Mouse (Mus musculus) frontal cortex, postnatal 14 days (tissue): ENCODE results near the gene Specc1.
A peak's percentile ranks its signal among the peaks of the same experiment; 100 is the strongest.

ENCODE experiments used
- DNase-seq, 2 experiments: peaks; one replicate each; pipeline ENCODE4 v3.0.0; 2022; ENCODE audit warnings: low spot score in 2 of 2

Gene Specc1

DNA sequence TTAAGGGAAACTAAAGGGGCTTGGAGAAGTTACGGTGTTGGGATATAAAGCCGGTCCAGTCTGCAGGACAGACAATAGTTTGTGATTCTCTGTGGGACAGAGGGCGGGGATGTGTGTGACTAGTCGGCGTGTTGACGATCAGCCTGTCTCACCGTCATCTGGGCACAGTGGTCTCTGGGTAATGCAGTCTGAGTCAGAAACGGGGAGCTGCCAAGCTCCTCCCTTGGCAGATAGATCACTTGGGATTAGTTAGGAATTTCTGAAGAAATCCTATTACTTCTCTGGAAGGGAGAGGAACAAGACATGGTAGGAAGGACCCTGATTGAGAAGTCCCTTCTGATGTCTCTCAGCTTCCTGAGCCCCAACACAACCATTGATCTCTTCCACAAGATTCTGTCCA is 287.3 kb downstream of the Specc1 start:
- no peak for DNase-seq

DNA sequence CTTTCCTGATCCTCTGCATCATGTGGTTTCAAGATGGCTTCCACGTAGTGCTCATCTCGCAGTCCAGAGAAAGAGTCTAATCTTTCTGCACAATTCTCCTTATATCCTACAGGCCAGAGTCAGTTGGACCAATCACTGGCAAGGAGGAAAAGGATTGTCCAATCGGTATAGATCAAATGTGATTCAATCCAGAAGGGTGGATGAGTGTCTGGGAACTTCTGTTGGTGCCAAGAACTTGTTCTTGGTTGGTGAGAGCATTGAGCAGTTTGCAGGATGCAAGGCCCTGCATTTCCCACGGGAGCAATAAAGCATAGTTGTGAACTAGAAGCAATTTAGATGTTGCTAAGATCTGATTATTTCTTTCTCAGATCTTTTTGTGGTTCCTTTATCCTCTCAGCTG is 287.9 kb downstream of the Specc1 start:
- DNase-seq = no peak

DNA sequence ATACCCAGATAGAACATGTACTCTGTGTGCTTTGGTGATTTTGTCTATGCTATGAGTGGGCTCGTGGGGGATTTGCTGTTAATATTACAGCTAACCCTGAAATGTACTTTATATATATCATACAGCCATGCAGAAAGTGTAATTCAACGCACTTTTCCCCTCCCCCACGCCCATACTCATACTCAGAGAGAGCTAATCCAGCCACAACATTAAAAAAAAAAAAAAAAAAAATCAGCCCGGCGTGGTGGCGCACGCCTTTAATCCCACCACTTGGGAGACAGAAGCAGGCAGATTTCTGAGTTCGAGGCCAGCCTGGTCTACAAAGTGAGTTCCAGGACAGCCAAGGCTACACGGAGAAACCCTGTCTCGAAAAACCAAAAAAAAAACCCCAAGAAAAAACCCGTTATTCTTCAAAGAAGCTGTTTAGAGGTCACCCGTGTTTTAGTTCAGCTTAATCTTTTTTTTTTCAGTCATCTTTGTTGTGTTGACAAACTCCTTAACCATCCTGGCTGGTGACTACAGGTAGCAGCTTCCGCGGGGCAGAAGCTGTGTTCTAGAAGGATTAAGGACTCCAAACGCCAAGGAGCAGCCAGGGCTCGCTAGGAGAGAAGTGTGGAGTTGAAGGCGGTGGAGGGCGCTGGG is 291.3 kb downstream of the Specc1 start:
- DNase-seq = no peak

DNA sequence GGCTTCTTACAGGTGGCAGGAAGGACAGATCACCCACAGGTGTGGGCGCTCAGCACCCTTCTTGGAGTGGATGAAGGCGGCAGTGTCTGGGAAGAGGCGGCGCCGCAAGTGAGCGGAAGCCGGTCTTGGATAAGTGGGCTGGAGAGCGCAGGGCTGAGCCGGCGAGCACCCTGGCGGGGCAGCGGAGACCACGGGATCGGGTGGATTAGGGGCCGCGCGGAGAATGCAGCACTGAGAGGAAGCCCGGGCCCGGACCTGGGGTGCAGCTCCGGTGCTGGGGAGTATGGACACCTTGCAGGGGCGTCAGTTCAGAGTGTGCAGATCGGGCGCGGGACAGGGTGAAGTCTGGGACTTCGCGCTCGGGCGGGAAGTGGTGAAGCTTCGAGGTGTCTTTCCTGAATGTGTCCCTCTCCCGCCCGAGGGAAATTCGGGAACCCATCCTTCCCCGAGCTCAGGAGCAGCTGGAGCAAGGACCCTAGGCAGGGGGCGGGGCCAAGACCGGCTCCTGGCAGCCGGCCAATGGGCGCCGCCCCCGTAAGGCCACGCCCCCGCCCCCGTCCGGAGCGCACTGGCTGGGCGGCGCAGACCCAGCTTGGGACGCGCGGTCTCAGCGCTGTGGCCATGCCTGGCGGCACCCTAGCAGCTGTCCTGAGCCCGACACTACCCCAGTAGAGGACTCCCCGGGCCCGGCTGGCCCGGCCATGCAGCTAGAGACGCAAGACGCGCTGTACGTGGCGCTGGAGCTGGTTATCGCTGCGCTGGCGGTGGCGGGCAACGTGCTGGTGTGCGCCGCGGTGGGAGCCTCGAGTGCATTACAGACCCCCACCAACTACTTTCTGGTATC is 292.1 kb downstream of the Specc1 start, which contains the start of gene Adora2b:
TSS of gene Adora2b (plus strand) at position 584 of the 844 bp plus-strand sequence.
- peak in 1 of 2 experiments; percentile 24 for DNase-seq

DNA sequence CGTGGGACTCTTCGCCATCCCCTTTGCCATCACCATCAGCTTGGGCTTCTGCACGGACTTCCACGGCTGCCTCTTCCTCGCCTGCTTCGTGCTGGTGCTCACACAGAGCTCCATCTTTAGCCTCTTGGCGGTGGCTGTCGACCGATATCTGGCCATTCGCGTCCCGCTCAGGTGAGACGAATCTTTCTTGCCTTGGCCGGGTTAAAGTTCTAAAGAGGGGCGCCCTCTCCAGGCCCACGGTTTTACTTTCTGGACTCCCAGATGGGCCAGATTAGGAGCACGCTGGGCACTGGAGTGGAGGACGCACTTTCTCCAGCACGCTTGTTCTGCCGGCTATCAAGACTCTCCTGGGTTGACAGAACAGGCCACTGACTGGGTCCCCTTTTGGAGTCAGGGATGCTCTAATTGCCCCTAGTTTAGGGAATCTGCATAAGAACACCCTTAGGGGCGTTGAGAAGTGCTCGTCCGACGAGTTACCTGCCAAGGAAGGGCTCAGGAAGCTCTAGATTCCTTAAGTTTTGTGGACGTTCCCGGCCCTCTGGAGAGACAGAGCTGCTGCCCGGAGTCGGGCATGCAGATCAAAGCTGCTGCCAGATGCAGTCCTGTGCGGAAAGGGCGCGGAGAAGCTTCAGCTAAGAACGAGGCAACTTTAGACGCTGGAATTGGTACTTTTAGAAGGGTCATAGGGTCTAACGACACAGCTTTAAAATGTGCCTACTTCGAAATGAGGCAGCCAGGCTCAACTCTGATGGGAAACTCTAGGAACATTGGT is 292.9 kb downstream of the Specc1 start:
- no peak for DNase-seq

DNA sequence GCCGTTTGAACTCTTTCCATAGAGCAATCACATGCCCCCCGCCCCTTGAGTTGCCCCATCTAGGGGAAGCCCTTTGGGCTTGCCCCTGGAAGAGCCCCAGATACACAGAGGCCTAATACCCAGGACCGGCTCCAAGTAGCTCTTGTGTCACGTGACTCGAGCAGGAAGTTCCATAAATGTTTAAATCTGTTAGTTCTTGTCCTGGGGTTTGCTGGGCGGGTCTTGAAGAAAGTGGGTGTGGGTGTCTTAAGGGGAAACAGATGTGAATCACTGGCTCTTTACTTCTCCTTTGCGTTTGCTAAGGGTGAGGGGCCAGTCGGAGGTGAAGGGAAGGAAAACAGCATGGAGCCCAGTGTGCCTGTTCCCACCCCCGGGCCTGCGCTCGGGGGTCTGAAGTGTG is 294.5 kb downstream of the Specc1 start:
- no peak for DNase-seq

DNA sequence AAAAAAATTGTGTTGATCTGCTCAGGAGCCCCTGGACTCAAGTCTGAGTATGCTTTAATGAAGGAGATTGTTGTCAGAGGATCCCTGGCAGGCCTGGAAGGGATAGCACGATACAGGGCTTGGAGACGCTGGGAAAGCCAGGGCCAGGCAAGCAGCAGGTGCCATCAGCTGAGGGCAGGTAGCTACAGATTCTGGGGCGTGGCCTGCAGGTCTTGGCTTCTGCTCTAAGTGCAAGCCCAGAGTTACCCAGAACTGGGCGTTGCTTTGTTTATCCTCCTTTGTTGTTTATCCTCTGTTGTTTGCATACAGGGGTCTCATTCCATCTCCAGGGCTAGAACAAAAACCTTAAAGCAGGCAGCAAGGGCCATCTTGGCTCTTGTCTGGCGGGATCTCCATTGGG is 296.8 kb downstream of the Specc1 start:
- no peak for DNase-seq

DNA sequence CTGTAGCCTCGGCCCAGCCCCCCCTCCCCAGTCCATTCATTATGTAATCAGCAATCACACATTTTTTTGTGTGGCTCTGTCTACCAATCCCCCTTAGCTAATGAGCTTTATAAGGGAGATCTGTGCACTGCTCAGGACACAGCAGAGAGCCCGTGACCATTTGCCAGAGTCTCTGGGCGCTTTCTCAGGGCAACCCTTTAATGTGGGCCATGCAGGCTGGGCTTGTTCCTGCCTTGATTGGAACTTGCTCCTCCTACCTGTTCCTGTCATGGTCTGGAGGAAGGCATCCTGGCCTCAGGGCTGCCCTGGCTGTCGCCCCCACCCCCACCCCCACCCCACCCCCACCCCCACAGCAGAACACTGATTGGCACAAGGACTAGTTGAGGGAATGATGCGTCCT is 302.7 kb downstream of the Specc1 start:
- DNase-seq = no peak

DNA sequence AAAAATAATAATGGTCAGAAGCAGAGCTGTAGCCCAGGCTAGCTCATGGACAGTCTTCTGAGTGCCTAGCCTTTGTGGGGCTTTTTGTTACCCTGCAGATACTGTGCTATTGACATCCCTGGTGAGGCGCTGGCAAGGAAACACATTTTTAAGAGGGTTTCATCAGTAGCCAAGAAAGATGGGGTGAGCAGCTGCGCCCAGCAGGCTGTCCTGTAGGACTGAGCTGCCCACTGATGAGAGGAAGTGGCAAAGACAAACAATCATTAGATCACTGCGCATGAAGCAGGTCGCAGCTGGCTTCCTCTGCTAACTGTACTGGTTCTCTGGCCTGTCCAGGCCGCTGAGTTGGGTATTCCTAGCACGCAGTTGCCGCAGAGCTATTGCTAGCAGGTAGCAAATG is 307.0 kb downstream of the Specc1 start:
- peak in 1 of 2 experiments; percentile 33 for DNase-seq

DNA sequence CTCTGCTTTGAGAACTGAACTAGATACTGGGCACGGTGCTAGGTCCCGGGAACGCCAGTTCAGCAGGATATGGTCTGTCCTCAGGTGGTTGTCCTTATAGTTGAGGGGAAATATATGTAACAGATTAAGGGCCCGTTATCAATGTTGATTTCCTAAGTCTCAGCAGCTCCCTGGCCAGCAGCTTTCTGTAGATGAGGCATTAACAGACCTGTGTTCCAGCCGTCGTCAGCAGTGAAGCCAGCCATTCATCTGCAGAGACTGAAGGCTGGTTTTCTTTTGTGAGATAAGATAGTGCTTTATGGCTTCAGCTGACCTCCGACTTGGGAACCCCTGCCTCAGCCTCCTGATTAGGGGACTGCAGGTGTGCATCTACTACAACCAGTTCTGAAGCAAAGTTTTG is 307.5 kb downstream of the Specc1 start:
- DNase-seq = no peak

DNA sequence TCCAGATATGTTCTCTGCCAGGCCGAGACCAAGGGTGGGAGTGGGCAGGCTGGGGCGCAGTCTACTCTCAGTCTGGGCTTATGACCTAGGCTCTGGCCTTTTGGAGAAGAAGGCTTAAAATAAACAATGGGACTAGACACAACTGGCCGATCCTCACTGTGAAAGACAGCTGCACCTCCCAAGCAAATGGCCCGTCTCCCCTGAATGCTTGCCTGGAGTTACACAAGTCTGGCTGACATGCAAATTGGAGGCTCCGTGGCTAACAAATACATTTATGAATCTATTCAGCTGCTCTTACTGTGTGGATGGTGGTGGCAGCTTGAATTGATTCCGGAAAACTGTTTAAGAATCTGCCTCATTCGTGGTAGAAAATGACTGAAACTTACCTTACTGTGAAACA is 309.1 kb downstream of the Specc1 start:
- DNase-seq = no peak

DNA sequence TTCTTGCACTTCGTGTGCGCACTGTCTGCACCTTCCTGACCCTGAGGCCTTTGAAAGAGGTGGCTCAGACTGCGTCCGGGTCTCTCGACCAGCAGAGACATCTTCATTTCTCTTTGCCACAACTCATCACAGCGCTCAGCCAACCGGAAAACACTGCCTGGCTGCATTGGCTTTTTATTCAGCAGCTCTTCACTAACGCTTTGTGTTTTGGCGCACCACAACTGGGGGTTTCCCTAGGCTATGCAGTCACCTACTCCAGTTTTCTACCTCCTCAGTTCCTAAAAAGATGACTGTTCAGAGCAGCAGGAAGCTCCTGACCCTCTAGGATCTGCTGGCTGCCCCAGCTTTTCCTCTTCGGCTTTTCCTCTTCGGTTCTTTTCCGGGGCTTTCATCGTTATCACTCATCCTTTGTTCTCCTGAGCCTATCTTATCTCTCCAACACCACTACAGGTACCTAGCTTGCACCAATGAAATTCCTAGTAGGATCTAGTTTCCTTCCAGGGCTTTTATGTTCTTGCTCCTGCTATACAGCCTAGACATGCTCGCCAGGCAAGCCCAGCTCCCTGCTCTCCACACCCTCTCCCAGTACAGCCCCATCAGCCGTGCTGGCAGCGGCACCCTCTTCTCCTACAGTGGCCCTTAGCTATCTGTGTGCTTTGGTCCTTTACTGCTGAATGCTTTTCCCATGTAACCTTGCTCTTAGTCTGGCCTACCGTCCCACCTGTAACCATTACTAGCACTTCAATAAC is 310.1 kb downstream of the Specc1 start:
- DNase-seq = no peak

DNA sequence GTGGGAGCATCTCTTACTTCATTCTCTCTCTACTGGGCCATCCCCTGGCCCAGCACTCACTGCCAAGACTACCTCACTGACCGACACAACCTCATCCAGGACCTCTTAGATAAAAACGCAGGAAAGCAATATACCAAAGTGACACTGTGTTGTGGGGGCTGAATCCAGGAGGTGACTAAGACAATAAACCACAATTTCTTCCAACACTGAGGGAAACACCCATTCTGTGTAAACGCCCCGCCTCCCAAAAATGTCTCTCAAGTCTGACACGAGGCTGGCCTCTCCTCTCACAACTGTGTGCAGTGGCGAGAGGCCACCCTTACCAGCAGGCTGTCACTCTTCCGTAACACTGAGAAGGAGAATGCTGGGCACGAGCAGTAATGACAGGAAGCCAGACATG is 311.8 kb downstream of the Specc1 start:
- DNase-seq = no peak

DNA sequence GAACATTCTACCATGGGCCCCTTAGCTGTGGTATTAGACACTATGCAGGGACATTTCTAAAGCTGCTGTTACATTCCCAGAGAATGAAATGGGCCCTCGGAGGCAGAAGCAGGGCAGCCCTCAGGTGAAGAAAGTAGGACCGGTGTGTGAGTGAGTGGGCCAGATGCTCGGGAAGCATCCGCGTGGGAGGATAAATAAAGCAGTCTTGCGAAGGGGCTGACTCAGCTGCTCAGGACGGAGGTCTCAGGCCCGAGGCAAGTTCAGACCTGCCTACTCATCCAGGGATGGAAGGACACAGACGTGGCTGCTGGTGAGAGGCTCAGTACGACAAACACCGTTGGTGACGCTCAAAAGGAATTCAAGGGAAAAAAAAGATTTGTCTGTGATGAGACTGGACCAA is 312.5 kb downstream of the Specc1 start:
- DNase-seq = no peak

DNA sequence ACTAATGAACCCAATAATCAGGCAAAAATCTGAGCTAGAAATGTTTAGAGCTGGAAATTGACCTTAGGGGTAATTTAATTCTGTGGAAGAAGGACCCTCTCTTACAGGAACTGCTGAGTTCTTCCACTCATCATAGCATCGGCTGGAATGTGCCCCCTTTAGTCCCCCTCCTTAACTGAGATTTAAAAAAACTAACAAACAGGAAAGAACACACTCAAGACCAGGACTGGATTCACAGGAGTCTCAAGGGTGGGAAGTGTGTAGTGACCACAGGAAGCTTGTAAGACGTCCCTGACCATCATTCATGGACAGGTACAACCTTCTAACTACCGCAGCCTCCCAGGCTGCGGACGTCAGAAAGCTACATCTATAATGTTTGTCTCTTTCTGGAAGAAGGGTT is 314.3 kb downstream of the Specc1 start:
- no peak for DNase-seq
